Mouse (Mus musculus) E14TG2a.4 (cell line): ENCODE results near the gene Trpc2.
A peak's percentile ranks its signal among the peaks of the same experiment; 100 is the strongest.

Experiments used
- CTCF ChIP-seq: conservative IDR thresholded peaks from 2 replicates; pipeline ENCODE4 v1.5.1; 2014; ENCODE audit warnings: low read length
- NANOG ChIP-seq: IDR thresholded peaks from 2 replicates; pipeline ENCODE4 v1.6.1; 2014; ENCODE audit warnings: borderline replicate concordance, low read length, mixed read lengths
- POU5F1 ChIP-seq: IDR thresholded peaks from 2 replicates; pipeline ENCODE4 v1.6.1; 2014; ENCODE audit warnings: low read length, borderline replicate concordance

DNA sequence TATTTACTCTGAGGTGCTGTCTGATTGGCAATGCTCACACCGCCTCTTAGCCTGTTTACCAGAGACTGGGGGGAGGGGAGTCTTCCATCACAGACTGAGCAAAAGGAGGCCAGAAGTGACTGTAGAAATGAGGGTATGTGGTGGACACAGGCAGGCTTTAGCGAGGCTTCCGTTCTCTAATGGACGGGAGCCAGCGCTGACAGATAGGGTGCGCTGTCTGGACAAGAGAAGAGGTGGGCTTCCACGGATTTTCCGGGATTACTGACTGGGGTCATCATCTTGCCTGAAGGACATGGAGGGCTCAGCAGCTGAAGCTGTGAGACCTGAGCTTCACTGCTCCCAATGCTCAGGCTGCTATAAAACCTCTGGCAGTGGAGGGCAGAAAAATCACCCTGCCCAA lies 19.3 kb downstream of the Trpc2 start:
- TF ChIP-seq CTCF (peak; percentile 8; the same call in 1 of the 2 replicates), POU5F1 (no peak), NANOG (no peak)
